Mouse (Mus musculus) erythroblast, embryonic 14.5 days (primary cell): ENCODE results near the gene Zfp712. TPM values are rescaled to one million over a fixed set of nuclear protein-coding genes. Genes with fewer than 3 reads are reported as not detected.

ENCODE experiments used
- H3K27me3 ChIP-seq: 2 replicates; pipeline ENCODE4 v1.6.1; 2012; ENCODE audit warnings: inconsistent platforms; ENCODE audit not compliant: control insufficient read depth
- H3K36me3 ChIP-seq: 2 replicates; pipeline ENCODE4 v1.6.1; 2012; ENCODE audit warnings: mild to moderate bottlenecking, inconsistent platforms; ENCODE audit not compliant: control insufficient read depth
- H3K4me1 ChIP-seq: 2 replicates; pipeline ENCODE4 v1.6.1; 2012; ENCODE audit warnings: inconsistent platforms; ENCODE audit not compliant: control insufficient read depth
- H3K4me3 ChIP-seq: replicated peaks from 2 replicates; pipeline ENCODE3; 2012; ENCODE audit warnings: moderate library complexity, mild to moderate bottlenecking, inconsistent platforms
- H3K9me3 ChIP-seq: 2 replicates; pipeline ENCODE4 v1.6.1; 2012; ENCODE audit warnings: low read length, inconsistent platforms, mixed read lengths; ENCODE audit not compliant: control insufficient read depth
- GATA1 ChIP-seq: IDR thresholded peaks from 2 replicates; pipeline ENCODE4 v1.6.1; 2012; ENCODE audit warnings: low read length, inconsistent platforms, mixed read lengths
- TAL1 ChIP-seq: IDR thresholded peaks from 3 replicates; pipeline ENCODE4 v1.6.1; 2012; ENCODE audit warnings: low read length, inconsistent platforms, mixed read lengths
- polyA plus RNA-seq: library from polyadenylated mRNA; stranded (reverse); fragments of >175 nt; gene quantifications from 2 replicates; pipeline ENCODE4 v1.2.3, GENCODE M21; 2012

Zfp712 gene
- polyA plus RNA-seq: 0.01 TPM in 1 of 2 replicates, not detected in the other

DNA sequence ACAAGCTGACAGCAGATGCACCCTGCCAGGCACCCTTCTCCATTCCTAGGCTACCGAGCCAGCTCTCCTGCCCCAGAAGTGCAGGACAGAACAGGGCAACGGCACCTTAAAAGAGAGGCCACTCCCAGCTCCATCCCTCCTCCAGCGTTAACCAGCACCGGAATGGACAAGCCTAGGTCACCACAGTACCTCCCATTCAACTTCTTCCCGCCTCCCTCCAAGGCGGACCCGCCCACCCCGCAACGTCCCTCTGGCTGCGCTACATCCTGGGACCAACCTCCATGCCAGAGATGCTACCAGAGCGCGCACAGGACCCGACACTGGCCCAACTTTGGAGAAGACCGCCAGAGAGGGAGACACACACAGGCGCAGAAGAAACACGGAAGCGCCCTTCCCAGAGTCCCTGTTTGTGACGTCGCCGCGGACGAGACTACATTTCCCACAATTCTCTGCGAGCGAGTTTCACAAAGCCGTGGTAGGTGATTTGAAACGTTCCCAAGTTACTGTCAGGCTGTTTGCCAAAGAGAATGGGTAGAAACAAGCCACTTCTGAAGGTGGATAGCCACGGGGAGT lies at the start of gene Zfp712:
Zfp712 (minus strand) TSS at position 385 of the 573 bp plus-strand sequence.
- H3K36me3 ChIP-seq: no peaks in the 10 kb centered on the region
- no peaks in the 10 kb centered on the region for H3K9me3 ChIP-seq
- H3K27me3 ChIP-seq: no peaks in the 10 kb centered on the region
- no peak for TF ChIP-seq GATA1
- no peak for TF ChIP-seq TAL1
- H3K4me1 ChIP-seq: peaks cover 19% of the 10 kb centered on the region
- peak within 1 kb of the TSS; percentile 95 for H3K4me3 ChIP-seq

DNA sequence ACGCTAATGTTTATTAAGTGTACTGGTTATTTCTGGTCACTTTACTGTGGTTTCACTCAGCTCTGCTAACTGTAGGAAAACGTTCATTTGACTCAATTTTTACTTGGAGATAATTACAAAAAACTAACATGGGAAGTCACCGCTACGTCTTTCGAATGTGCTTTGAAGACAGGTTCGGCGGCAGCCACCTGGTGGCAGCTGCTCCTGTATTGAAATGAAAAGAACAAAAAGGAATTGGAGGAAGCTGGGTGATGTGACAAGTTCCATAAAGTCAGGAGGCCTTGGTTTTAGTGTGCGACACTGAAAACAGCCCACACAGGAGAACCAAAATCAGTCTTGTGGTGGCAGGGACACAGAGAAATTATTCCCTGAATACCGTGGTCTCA lies 47.8 kb upstream of the Zfp712 start:
- Histone ChIP-seq H3K4me1 (peaks cover 24% of the 10 kb centered on the region), H3K9me3 (peaks cover 8% of the 10 kb centered on the region), H3K27me3 (peaks cover 3% of the 10 kb centered on the region; the same call in 1 of the 2 replicates), H3K36me3 (peaks cover 10% of the 10 kb centered on the region), H3K4me3 (peak overlapping the region; percentile 83)
- TF ChIP-seq TAL1 (no peak), GATA1 (no peak)

GRCm38 (mm10) chr13:67108194-67108820 lies 47.3 kb upstream of the Zfp712 start, which contains the start of gene Gm28557:
Gm28557 (minus strand) TSS chr13:67108604.
- no peak for TF ChIP-seq TAL1
- no peak for TF ChIP-seq GATA1
- H3K27me3 ChIP-seq: peaks cover 3% of the 10 kb centered on the region; the same call in 1 of the 2 replicates
- H3K4me1 ChIP-seq: peaks cover 24% of the 10 kb centered on the region
- peaks cover 10% of the 10 kb centered on the region for H3K36me3 ChIP-seq
- peaks cover 8% of the 10 kb centered on the region for H3K9me3 ChIP-seq
- H3K4me3 ChIP-seq: peak within 1 kb of the TSS; percentile 83

GRCm38 (mm10) chr13:67107681-67108080 lies 46.7 kb upstream of the Zfp712 start:
- Histone ChIP-seq H3K27me3 (peaks cover 3% of the 10 kb centered on the region; the same call in 1 of the 2 replicates), H3K9me3 (peaks cover 8% of the 10 kb centered on the region), H3K4me1 (peaks cover 24% of the 10 kb centered on the region), H3K36me3 (peaks cover 10% of the 10 kb centered on the region), H3K4me3 (peak overlapping the region; percentile 83)
- TF ChIP-seq GATA1 (no peak), TAL1 (no peak)

GRCm38 (mm10) chr13:67097876-67098275 lies 36.9 kb upstream of the Zfp712 start, which contains the start of gene Zfp708:
Zfp708 (minus strand) TSS chr13:67097976.
- Histone ChIP-seq H3K4me1 (no peaks in the 10 kb centered on the region), H3K4me3 (no peak within 1 kb of the TSS), H3K9me3 (no peaks in the 10 kb centered on the region), H3K36me3 (peaks cover 35% of the 10 kb centered on the region), H3K27me3 (no peaks in the 10 kb centered on the region)
- TF ChIP-seq TAL1 (no peak), GATA1 (no peak)

DNA sequence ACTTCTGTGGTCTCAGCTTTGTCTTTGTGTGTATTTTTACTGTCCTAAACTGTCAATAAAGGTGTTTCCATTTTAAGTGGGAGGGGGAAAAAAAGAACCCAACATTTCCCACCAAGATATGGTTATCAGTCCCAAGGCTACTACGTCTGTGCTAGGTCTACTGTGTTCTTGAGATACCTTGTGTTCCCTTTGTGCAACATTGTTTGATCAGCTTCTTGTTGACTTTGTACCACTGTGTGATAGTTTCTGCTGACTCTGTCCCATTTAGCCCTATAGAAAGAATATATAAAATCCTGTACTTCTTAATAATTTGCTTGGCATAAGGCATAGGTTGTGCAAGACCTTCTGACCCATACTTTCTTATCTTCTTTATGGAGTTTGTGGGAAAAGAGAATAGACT lies 29.2 kb upstream of the Zfp712 start:
- Histone ChIP-seq H3K4me1 (no peaks in the 10 kb centered on the region), H3K27me3 (no peaks in the 10 kb centered on the region), H3K9me3 (no peaks in the 10 kb centered on the region), H3K4me3 (no peak overlapping the region), H3K36me3 (no peaks in the 10 kb centered on the region; the same call in none of the 2 replicates)
- TF ChIP-seq GATA1 (no peak), TAL1 (no peak)

DNA sequence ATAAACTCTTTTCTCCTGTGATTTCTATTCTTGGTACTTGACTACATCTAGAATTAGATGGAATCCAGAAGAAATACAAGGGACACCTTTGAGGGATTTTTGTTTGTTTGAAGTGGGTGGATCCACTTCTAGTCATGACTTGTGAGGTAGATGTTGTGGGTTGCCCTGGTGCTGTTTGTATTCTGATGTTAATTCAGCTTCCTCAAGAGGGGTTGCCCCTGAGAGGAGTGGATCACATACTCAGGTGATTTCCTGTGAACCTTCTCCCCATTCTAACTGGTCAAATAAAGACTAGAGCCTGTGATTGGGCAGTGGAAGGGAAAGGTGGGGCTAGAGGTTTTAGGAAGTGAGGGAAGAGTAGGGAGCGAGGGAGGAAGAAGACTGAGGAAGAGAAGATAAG lies 21.0 kb upstream of the Zfp712 start:
- Histone ChIP-seq H3K4me3 (peak overlapping the region; percentile 67), H3K9me3 (no peaks in the 10 kb centered on the region), H3K4me1 (peaks cover 19% of the 10 kb centered on the region), H3K27me3 (no peaks in the 10 kb centered on the region), H3K36me3 (peaks cover 2% of the 10 kb centered on the region)
- TF ChIP-seq GATA1 (no peak), TAL1 (no peak)

- peaks cover 2% of the 10 kb centered on the region for H3K36me3 ChIP-seq
- H3K27me3 ChIP-seq: no peaks in the 10 kb centered on the region
- TF ChIP-seq TAL1 (no peak), GATA1 (no peak)
- no peaks in the 10 kb centered on the region for H3K9me3 ChIP-seq
- H3K4me1 ChIP-seq: peaks cover 19% of the 10 kb centered on the region
- H3K4me3 ChIP-seq: peak overlapping the region; percentile 67
Observed at GRCm38 (mm10) chr13:67081142-67081713, 20.3 kb upstream of the Zfp712 start.

DNA sequence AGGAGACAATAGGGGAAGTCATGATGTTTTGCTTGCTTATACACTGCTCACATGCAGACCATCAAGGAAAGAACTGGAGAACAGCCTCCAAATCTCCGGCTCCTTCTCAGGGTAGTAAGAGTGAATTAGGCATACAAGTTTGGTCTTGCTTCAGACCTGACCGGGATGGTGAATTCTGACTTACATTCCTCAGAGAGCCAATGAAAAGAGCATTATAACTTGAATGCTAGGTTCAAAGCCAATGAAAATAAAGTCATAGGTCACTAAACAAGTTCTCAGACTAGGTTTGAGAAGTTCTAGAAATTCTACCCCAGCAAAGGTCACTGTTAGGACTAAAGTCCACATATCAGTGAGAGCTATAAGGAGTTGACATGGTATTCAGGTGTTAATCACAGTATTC lies 16.3 kb upstream of the Zfp712 start:
- Histone ChIP-seq H3K36me3 (peaks cover 10% of the 10 kb centered on the region), H3K27me3 (no peaks in the 10 kb centered on the region), H3K4me3 (no peak overlapping the region), H3K9me3 (peaks cover 3% of the 10 kb centered on the region), H3K4me1 (peaks cover 18% of the 10 kb centered on the region)
- no peak for TF ChIP-seq GATA1
- TF ChIP-seq TAL1: no peak
